Mouse (Mus musculus): Measurements from ENCODE around the gene Cenpb.

Cenpb gene

DNA sequence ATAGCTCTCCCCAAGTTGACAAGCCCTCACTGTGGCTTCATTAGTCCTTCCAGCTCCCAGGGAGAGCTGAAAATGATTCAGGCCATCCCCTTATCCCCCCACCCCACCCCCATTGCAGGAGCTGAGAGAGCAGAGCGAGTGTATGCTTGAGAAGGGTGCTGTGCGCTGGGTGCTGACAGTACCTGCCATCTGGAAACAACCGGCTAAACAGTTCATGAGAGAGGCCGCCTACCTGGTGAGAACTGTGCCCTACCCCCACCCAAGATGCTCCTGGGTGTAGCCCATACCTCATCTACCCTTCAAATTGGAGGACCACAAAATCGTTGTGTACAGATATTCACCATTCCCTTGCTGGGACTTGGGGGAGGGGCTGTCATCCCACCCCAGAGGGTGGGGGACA is 40.6 kb downstream of the Cenpb start:
- DNase-seq (ENCODE audit: low spot score in 2 of 2) = no peak

DNA sequence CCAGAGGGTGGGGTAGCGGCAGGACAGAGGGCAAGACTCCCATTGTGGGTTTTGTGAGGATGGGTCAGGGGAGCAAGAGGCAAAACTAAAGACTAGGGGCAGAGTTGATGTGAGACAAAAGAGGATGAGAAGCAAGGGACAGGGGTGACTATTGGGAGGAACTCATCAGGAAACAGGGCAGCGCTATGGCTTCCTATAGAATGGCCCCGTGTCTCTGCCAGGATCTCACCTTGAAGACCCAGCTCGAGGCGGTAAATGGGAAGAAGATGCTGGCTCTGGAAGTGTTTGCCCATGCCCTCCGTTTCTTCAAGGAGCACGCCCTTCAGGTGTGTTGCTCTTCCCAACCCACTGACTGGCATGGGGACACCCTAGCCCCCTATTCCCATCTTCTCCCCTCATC is 41.1 kb downstream of the Cenpb start:
- peak in 1 of 2 experiments; percentile 2 for DNase-seq (ENCODE audit: low spot score in 2 of 2)

DNA sequence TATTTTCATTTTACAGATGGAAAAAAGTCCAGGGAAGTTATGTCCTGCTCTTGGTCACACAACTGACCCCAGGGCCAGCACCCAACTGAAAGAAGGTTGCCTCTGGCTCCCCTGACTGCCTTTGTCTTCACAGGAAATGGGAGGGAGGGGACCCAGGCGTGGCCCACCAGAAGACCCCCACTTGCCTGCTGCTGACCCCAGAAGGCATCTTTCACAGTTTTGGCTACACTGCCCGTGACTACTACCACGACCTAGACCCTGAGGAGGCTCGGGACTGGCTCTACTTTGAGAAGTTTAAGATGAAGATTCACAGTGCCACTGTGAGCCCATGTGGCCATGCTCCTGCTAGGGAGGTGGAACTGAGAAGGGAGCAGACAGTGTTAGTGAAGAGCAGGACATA is 41.6 kb downstream of the Cenpb start:
- DNase-seq (ENCODE audit: low spot score in 2 of 2) = no peak

DNA sequence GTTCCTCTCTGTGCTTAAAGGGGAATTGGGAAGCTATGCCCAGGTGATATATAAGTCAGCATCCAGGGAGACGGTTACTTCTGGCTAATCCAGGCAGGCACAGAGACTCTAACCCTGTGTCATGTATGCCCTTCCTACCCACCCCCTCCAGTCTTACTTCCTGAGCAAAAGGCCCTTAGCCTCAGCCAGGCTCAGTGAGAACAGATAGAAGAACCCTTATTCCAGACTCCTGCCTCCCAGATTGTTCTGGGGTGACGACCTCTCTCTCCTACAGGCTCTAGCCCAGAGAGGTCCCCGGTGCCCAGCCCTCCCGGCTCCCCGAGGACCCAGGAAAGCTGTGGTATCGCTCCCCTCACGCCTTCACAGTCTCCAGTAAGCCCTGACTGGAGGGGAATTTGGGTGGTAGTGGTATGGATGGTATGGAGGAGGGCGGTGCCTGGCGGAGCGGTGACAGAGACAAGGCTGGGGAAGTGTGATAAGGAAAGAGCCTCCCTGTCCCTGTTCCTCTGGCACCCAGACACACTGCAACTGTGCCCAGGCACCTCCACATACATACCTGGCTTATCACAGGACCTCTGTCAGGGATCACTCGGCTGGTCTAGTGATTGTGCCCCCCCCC is 44.2 kb downstream of the Cenpb start:
- no peak for DNase-seq (ENCODE audit: low spot score in 2 of 2)

GRCm38 (mm10) chr2:131134826-131135400 is 45.0 kb downstream of the Cenpb start:
- no peak for DNase-seq (ENCODE audit: low spot score in 2 of 2)

GRCm38 (mm10) chr2:131134381-131134780 is 45.5 kb downstream of the Cenpb start:
- no peak for DNase-seq (ENCODE audit: low spot score in 2 of 2)

- DNase-seq (ENCODE audit: low spot score in 2 of 2) = no peak
These were observed 46.8 kb downstream of the Cenpb start, which contains the start of gene Gm11037 for GRCm38 (mm10) chr2:131132930-131133547. TSS of gene Gm11037 (plus strand) at chr2:131133497.

GRCm38 (mm10) chr2:131132111-131132888 is 47.6 kb downstream of the Cenpb start:
- DNase-seq (ENCODE audit: low spot score in 2 of 2) = no peak

DNA sequence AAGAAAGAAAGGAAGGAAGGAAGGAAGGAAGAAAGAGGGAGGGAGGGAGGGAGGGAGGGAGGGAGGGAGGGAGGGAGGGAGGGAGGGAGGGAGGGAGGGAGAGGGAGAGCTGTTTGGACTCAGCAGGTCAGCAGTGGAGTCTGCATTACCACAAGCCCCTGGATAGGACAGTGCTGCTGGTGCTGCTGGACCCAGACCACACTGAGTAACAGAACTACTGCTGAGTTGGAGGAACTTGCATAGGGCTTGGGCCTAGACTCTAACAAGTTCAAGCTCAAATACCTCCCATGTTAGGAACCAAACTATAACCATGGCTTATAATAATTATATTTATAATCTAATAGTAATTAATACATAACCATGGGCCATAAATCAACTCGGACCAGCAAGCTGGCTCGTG is 49.0 kb downstream of the Cenpb start:
- DNase-seq (ENCODE audit: low spot score in 2 of 2) = no peak

GRCm38 (mm10) chr2:131129836-131130235 is 50.0 kb downstream of the Cenpb start:
- no peak for DNase-seq (ENCODE audit: low spot score in 2 of 2)

DNA sequence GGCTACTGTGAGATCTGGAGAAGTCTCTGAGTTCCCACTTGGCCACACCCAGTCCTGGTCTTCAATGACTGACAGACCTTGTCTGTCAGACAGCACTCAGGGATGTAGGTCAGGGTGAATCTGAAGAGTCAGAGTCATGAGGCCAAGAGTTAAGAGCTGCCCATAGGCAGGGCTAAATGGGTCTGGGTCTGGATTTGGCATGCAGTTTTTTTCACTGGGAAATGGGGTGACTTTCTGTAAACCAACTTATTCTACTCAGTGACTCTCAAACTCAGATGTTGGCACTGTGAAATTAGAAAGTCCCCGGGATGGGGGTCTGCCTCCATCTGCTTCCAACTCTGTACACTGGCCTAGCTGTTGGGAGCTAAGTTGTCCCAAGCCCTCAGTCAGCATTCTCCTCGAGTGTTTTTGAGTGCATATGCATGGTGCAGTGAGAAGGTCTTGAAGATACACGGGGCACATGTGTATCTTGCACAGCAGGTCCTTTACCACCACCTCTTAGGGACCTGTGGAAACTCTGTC is 51.2 kb downstream of the Cenpb start:
- no peak for DNase-seq (ENCODE audit: low spot score in 2 of 2)

DNA sequence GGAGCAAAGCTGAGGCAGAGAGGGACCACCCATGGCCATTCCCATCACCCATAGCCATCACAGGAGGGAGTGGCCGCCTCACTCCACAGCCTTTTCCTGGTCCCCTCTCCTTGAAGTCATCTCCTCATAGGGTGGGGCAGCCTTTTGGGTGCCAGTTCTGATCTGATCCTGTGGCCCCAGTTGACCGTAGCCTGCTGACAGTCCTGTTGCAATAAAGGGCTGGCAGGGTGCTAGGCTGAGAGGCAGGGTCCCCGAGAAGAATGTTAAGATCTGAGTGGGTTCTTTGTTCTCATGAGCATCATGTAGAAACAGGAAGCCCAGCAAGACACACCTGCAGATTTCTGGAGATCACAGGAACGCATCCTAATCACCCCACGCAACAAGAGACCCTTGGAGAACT is 51.7 kb downstream of the Cenpb start:
- DNase-seq (ENCODE audit: low spot score in 2 of 2) = no peak

GRCm38 (mm10) chr2:131127161-131127730 is 52.6 kb downstream of the Cenpb start, which contains the start of gene Hspa12b:
TSS of gene Hspa12b (plus strand) at chr2:131127280.
- DNase-seq (ENCODE audit: low spot score in 2 of 2) = no peak

DNA sequence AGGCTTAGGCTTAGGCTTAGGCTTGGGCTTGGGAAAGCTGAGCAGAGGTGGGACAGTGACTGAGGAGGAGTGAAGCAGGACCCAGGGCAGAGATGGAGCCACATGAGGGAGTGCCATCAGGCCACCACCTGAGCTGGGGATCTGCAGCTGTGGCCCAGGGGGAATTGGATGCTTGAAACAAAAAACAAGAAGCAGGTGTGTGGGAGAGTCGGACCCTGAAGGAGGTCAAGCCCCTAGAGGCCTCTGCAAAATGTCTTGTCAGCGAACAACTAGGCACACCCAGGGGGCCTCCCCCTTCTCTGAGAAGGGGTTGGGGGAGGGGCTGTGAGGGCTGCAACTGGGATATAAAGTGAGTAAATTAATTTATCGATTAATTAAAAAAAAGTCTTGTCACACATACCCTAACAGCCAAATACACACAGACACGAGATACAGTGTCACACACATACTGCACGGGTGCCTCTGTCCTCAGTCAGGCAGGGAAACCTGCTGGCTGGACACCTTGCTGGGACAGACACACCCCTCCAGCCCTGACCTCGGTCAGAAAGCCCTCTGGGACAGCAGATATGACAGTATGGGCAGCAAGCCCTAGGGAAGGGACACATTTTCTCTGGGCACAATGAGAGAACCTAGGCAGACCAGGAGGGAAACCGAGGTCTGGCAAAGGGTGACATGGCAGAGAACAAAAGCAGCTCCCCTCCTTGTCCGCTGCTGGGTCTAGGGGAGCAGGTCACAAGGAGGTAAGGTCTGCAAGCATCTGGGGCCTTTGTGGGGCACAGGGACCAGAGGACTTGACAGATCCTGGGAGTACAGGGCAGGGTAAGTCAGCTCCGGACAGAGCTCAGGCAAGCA is 53.7 kb downstream of the Cenpb start:
- DNase-seq (ENCODE audit: low spot score in 2 of 2) = no peak
